Mouse (Mus musculus): ENCODE data around the gene Pgs1.

- TF ChIP-seq POLR2A (IDR thresholded peaks at IDR 0.05; ENCODE audit: insufficient read depth, low read depth, low read length), result no peak
- TF ChIP-seq CTCF (IDR thresholded peaks at IDR 0.05; ENCODE audit: insufficient read depth, low read depth, low read length), result peak; percentile 83; the same call in 1 of the 2 replicates
Measured at GRCm38 (mm10) chr11:118021806-118022205, 35.7 kb downstream of the Pgs1 start.

Measured in olfactory bulb, adult 2 months (tissue).